Mouse (Mus musculus) heart, adult 2 months (tissue): ENCODE measurements around the gene Ptk6. TPM values are rescaled to one million over a fixed set of nuclear protein-coding genes. Genes with fewer than 3 reads are reported as not detected.

Experiments used
- DNase-seq, 2 experiments: peaks; one replicate each; pipeline ENCODE4 v3.0.0; 2021
- H3K27ac ChIP-seq: fragments of 200-600 bp; 2 replicates; pipeline ENCODE4 v1.8.1; 2022
- H3K27me3 ChIP-seq: fragments of 200-500 bp; 2 replicates; pipeline ENCODE4 v1.6.1; 2012; ENCODE audit warnings: mild to moderate bottlenecking, low read length, inconsistent platforms, mixed read lengths; ENCODE audit not compliant: control insufficient read depth, insufficient read depth
- H3K36me3 ChIP-seq: fragments of 200-500 bp; 2 replicates; pipeline ENCODE4 v1.6.1; 2012; ENCODE audit warnings: low read length, inconsistent platforms; ENCODE audit not compliant: control insufficient read depth, insufficient read depth
- H3K4me1 ChIP-seq: fragments of 200-500 bp; 2 replicates; pipeline ENCODE4 v1.6.1; 2011; ENCODE audit warnings: low read length; ENCODE audit not compliant: control insufficient read depth, insufficient read depth
- H3K4me3 ChIP-seq: fragments of 200-600 bp; 2 replicates; pipeline ENCODE4 v1.8.1; 2022
- H3K79me2 ChIP-seq: fragments of 200-500 bp; replicated peaks from 2 replicates; pipeline ENCODE4 v1.6.1; 2012; ENCODE audit warnings: mild to moderate bottlenecking, inconsistent platforms, low read length, moderate library complexity, mixed read lengths; ENCODE audit not compliant: control insufficient read depth, insufficient read depth
- H3K9ac ChIP-seq: fragments of 200-500 bp; 2 replicates; pipeline ENCODE4 v1.6.1; 2012; ENCODE audit warnings: low read depth, mild to moderate bottlenecking, control low read depth, inconsistent platforms, low read length, mixed read lengths
- CTCF ChIP-seq: fragments of 200-600 bp; IDR thresholded peaks from 2 replicates; pipeline ENCODE4 v1.8.1; 2022; ENCODE audit warnings: antibody characterized with exemption, mild to moderate bottlenecking, moderate library complexity
- EP300 ChIP-seq: fragments of 200-500 bp; IDR thresholded peaks from 2 replicates; pipeline ENCODE4 v1.6.1; 2011; ENCODE audit warnings: low read depth, low read length, control low read depth; ENCODE audit not compliant: insufficient read depth
- POLR2A ChIP-seq: fragments of 200-500 bp; IDR thresholded peaks from 2 replicates; pipeline ENCODE4 v1.6.1; 2011; ENCODE audit warnings: mild to moderate bottlenecking, low read depth, low read length, control low read depth; ENCODE audit not compliant: insufficient read depth
- WGBS: fragments of 180-500 bp; shearing (Covaris S2); methylation state at CpG from one replicate; pipeline ENCODE4 v1.1.7; 2018; 5-methylcytosine and 5-hydroxymethylcytosine counted together
- intact Hi-C: fragments of 180-260 bp; cut with DNase I; formaldehyde crosslinking; loops from one replicate; pipeline ENCODE4 v1.15.1; 2025
- polyA plus RNA-seq: library from polyadenylated mRNA; depleted of rRNA; stranded (reverse); fragments of >200 nt; gene quantifications from 2 replicates; pipeline ENCODE4 v1.2.3, GENCODE M21; 2012
- total RNA-seq, 2 experiments: library from RNA; stranded (reverse); gene quantifications; 2 replicates each; pipeline ENCODE4 v1.2.3; 2021

Gene Ptk6
- total and polyA plus RNA-seq, 3 experiments: 0.07 TPM; not detected in 2

GRCm38 (mm10) chr2:181227122-181227521 lies 24.5 kb upstream of the Ptk6 start:
- H3K79me2 ChIP-seq: no peaks in the 10 kb centered on the region
- TF ChIP-seq CTCF (no peak), POLR2A (no peak), EP300 (no peak)
- peaks cover 3% of the 10 kb centered on the region; the same call in 1 of the 2 replicates for H3K4me1 ChIP-seq
- WGBS: 67% methylated on average over 3 of the region's 3 CpGs
- intact Hi-C loops: no loop called here
- no peak overlapping the region for H3K27ac ChIP-seq
- peaks cover 5% of the 10 kb centered on the region; the same call in 1 of the 2 replicates for H3K36me3 ChIP-seq
- DNase-seq: no peak
- H3K9ac ChIP-seq: no peak overlapping the region
- no peak overlapping the region for H3K4me3 ChIP-seq
- no peaks in the 10 kb centered on the region for H3K27me3 ChIP-seq

DNA sequence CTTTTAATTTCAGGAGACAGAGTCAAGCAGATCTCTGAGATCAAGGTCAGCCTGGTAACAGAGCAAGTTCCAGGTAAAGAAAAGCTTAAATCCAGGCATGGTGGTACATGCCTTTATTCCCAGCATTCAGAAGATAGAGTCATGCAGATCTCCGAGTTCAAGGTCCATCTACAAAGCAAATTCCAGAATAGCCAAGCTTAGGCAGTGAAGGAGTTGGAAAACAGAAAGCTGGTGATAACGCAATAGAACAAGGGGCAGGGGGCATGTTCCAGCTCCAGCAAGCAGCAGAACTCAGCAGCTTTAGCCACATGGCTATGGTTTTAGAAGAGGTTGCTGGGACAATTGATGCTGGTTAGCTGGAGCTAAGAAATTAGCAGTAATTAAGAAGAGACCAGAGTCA lies 22.4 kb upstream of the Ptk6 start:
- TF ChIP-seq POLR2A (no peak), EP300 (no peak), CTCF (no peak)
- intact Hi-C loops: no loop called here
- no peaks in the 10 kb centered on the region for H3K27me3 ChIP-seq

DNA sequence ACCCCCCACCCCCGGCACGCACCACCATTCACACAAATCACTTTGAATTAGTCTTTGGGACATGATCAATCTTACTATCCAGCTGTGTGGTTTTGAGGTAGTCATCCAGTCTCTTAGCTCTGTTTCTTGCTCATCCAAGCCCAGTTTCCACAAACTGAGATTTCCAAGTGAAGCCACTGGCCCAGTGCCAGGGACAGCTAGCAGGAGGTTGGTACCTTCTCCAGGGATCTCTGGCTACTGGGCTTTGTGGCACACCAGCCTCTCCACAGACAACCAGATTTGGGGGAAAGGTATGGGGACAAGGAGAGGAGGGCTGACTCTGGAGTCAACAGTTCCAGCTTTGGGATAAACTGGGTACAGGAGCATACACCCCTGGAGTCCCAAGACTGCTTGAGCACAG lies 17.8 kb upstream of the Ptk6 start:
- no peaks in the 10 kb centered on the region for H3K36me3 ChIP-seq
- H3K27ac ChIP-seq: peak overlapping the region; percentile 69
- intact Hi-C loops: no loop called here
- H3K4me3 ChIP-seq: no peak overlapping the region
- H3K4me1 ChIP-seq: peaks cover 4% of the 10 kb centered on the region
- 33% methylated on average over 2 of the region's 2 CpGs for WGBS
- H3K27me3 ChIP-seq: no peaks in the 10 kb centered on the region
- TF ChIP-seq EP300: no peak
- DNase-seq: no peak
- H3K79me2 ChIP-seq: no peaks in the 10 kb centered on the region
- H3K9ac ChIP-seq: no peak overlapping the region

More for the DNA sequence above, 22.4 kb upstream of the Ptk6 start:
- Histone ChIP-seq H3K9ac (no peak overlapping the region), H3K4me3 (no peak overlapping the region), H3K79me2 (no peaks in the 10 kb centered on the region), H3K36me3 (peaks cover 5% of the 10 kb centered on the region; the same call in 1 of the 2 replicates), H3K4me1 (peaks cover 5% of the 10 kb centered on the region), H3K27ac (no peak overlapping the region)
- WGBS: 97% methylated on average over 2 of the region's 2 CpGs
- DNase-seq: no peak

- peaks cover 4% of the 10 kb centered on the region for H3K4me1 ChIP-seq
- peak within 1 kb of the TSS; percentile 69 for H3K27ac ChIP-seq
- no peak within 1 kb of the TSS for H3K9ac ChIP-seq
- H3K36me3 ChIP-seq: no peaks in the 10 kb centered on the region
- 0 out of 2 replicates have a peak, but pooled peaks have one; percentile 8 for TF ChIP-seq EP300
- peak; percentile 45 for TF ChIP-seq CTCF
- TF ChIP-seq POLR2A: no peak
- H3K27me3 ChIP-seq: no peaks in the 10 kb centered on the region
- H3K4me3 ChIP-seq: peak within 1 kb of the TSS; percentile 43
- no peaks in the 10 kb centered on the region for H3K79me2 ChIP-seq
- intact Hi-C loops: loop anchor here (2.0 kb wide), 1 partner anchor 31 kb away; no protein-coding TSS in a partner anchor
- peak; percentile 79 to 89 for DNase-seq
- 2% methylated on average over 25 of the region's 25 CpGs for WGBS
These were observed 17.1 kb upstream of the Ptk6 start, which contains the start of gene Fndc11 for GRCm38 (mm10) chr2:181219538-181220216. Gene Fndc11, plus strand, starts transcription at chr2:181220013.

DNA sequence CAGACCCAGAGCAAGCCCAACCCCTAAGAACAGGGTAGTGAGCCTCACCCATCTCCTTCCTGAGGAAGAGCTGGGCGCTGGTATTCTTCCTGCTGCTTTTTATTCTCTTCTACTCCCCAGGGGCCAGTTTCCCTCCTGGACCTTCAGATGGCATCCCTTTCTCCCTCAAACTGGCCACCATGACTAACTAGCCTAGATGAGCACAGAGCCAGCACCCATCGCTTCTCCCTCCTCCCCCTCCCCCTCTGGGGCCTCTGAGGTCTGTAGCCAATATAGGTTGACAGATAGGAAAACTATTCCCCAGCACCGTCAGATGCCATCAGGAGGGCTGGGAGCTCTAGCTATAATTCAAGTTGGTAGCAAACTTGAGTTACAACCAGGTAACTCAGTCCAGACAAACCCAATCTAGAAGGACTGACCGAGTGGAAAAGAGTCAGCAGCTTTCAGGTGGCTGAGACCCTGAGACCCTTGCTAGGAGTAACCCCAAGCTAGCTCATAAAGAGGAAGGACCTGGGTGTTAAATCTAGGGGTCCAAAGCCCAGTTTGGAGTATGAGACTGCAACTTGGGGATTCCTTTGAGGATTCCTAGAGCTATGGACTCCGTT lies 16.4 kb upstream of the Ptk6 start:
- Histone ChIP-seq H3K4me3 (no peak overlapping the region; the same call in 1 of the 2 replicates), H3K27ac (peak overlapping the region; percentile 69), H3K4me1 (peaks cover 4% of the 10 kb centered on the region), H3K27me3 (no peaks in the 10 kb centered on the region), H3K36me3 (no peaks in the 10 kb centered on the region), H3K9ac (no peak overlapping the region), H3K79me2 (no peaks in the 10 kb centered on the region)
- WGBS: 51% methylated on average over 5 of the region's 5 CpGs
- no peak for DNase-seq
- TF ChIP-seq EP300 (no peak), POLR2A (no peak), CTCF (no peak)
- intact Hi-C loops: loop anchor here (2.0 kb wide), 1 partner anchor 30 kb away; no protein-coding TSS in a partner anchor

DNA sequence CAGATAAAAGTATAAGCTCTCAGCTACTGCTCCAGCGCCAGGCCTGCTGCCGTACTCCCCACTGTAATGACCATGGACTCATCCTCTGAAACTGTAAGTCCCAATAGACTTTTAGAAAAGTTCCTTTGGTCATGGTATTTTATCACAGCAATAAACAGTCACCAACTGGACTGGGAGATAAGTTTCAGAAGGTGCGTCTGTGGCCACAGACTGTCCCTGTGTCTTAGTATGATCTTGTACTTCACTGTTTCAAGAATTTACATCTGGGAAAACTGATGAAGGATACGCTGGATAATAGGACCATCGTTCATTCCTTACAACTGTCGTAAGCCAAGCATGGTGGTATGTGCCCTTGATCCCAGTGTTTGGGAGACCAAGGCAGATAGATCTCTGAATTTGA lies 13.4 kb upstream of the Ptk6 start:
- no peak for TF ChIP-seq CTCF
- TF ChIP-seq EP300: no peak
- no peak for TF ChIP-seq POLR2A
- intact Hi-C loops: no loop called here
- WGBS: 93% methylated on average over 6 of the region's 6 CpGs

More for the DNA sequence above, 13.4 kb upstream of the Ptk6 start:
- Histone ChIP-seq H3K9ac (no peak overlapping the region), H3K27ac (no peak overlapping the region), H3K4me1 (peaks cover 4% of the 10 kb centered on the region), H3K4me3 (no peak overlapping the region), H3K79me2 (no peaks in the 10 kb centered on the region), H3K27me3 (peaks cover 3% of the 10 kb centered on the region; the same call in 1 of the 2 replicates), H3K36me3 (no peaks in the 10 kb centered on the region)
- no peak for DNase-seq
